Mouse (Mus musculus): ENCODE data around the gene Adamtsl4.

DNA sequence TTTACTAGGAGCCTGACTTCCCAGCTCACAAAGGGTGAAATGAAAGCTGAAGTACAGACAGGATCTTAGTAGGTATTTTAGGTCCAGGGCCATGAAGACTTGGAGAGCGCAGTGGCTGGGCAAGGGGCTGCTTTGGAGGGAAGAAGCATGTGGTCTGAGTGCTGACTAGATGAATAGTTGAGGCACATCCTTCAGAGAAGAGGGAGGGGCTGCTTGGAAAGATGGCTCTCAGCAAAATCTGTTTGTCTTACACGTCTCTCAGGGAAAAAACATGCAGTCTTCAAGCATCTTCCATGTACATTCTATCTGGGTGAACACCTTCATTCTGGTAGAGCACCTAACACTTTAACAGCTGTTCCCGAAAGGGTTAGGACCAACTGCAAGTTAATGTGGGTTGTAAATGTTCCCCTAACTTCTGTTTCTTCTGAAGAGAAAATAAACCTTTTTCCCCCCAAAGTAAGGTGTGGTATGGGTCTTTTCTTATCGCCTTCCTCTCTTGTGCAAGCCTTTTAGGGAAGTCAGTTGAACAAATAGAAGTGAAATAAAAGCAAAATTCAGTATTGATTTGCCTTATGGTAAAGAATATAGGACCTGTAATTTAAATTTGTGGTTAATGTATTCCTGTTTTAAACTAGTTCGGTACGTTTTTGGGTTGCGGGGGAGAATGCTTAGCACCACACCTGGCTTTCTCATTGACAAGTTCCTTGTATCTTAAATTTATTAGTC lies 24.8 kb downstream of the Adamtsl4 start:
- TF ChIP-seq POLR2A (IDR thresholded peaks at IDR 0.05; ENCODE audit: low read depth, low read length): no peak
- no peak for TF ChIP-seq CTCF (conservative IDR thresholded peaks at IDR 0.05; ENCODE audit: insufficient read depth, insufficient read length, low read depth, low read length)
